Mouse (Mus musculus) megakaryocyte, embryonic 14.5 days (primary cell): Measurements from ENCODE around the gene Ffar1.

Experiments used
- FLI1 ChIP-seq: IDR thresholded peaks from 2 replicates; pipeline ENCODE4 v1.6.1; 2012; ENCODE audit warnings: low read length, inconsistent platforms, mixed read lengths
- GATA1 ChIP-seq: IDR thresholded peaks from 3 replicates; pipeline ENCODE4 v1.6.1; 2012; ENCODE audit warnings: mixed read lengths, low read length, inconsistent platforms, borderline replicate concordance

DNA sequence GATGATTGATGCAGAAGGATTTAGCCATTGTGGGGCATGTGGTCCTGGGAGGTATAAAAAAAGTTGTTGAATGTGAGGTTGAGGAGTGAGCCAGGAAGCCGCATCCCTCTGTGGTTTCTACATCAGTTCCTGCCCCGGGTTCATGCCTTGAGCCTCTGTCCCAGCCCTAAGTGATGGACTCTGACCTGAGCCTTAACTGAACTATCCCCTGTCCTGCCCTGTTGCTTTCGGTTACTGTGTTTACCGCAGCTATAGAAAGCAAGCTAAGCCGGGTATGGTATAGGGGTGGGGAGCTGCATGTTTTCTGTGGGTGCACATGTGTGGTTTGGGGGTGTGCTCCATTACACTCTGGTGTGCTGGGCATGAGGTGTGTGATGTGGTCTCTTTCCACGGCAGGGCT, 48.4 kb upstream of the Ffar1 start:
- TF ChIP-seq FLI1 (no peak), GATA1 (no peak)
